Mouse (Mus musculus) testis, postnatal 14 days (tissue): ENCODE data around the gene Itpr3.

ENCODE experiments used
- DNase-seq: peaks from one replicate; pipeline ENCODE4 v3.0.0; 2021; ENCODE audit warnings: low spot score

Itpr3 gene

GRCm38 (mm10) chr17:27119540-27119895 is 62.4 kb downstream of the Itpr3 start:
- no peak for DNase-seq

- no peak for DNase-seq
Observed at GRCm38 (mm10) chr17:27119954-27120353, 62.9 kb downstream of the Itpr3 start.

- DNase-seq, result peak; percentile 59
Observed at GRCm38 (mm10) chr17:27120561-27121024, 63.5 kb downstream of the Itpr3 start.

- DNase-seq, result no peak
Observed at GRCm38 (mm10) chr17:27121266-27121665, 64.2 kb downstream of the Itpr3 start.

GRCm38 (mm10) chr17:27121781-27122180 is 64.7 kb downstream of the Itpr3 start:
- DNase-seq, result no peak

GRCm38 (mm10) chr17:27122701-27123100 is 65.6 kb downstream of the Itpr3 start:
- no peak for DNase-seq

- DNase-seq, result no peak
Observed at GRCm38 (mm10) chr17:27123103-27123502, 66.0 kb downstream of the Itpr3 start.

- no peak for DNase-seq
Observed at GRCm38 (mm10) chr17:27123813-27124375, 66.8 kb downstream of the Itpr3 start.

- peak; percentile 50 for DNase-seq
Observed at GRCm38 (mm10) chr17:27125185-27125584, 68.1 kb downstream of the Itpr3 start.

GRCm38 (mm10) chr17:27125669-27126202 is 68.6 kb downstream of the Itpr3 start:
- no peak for DNase-seq

GRCm38 (mm10) chr17:27126974-27127373 is 69.9 kb downstream of the Itpr3 start:
- no peak for DNase-seq

- DNase-seq, result no peak
Observed at GRCm38 (mm10) chr17:27128189-27128588, 71.1 kb downstream of the Itpr3 start.

- DNase-seq, result no peak
Observed at GRCm38 (mm10) chr17:27129291-27129690, 72.2 kb downstream of the Itpr3 start.

- no peak for DNase-seq
Observed at GRCm38 (mm10) chr17:27129819-27130218, 72.7 kb downstream of the Itpr3 start.

- DNase-seq, result no peak
Observed at GRCm38 (mm10) chr17:27130246-27130645, 73.1 kb downstream of the Itpr3 start.

- no peak for DNase-seq
Observed at GRCm38 (mm10) chr17:27131240-27131665, 74.1 kb downstream of the Itpr3 start.

- DNase-seq, result no peak
Observed at GRCm38 (mm10) chr17:27132238-27132637, 75.1 kb downstream of the Itpr3 start.

GRCm38 (mm10) chr17:27133551-27134141 is 76.5 kb downstream of the Itpr3 start, which contains the start of gene Uqcc2:
Gene Uqcc2, minus strand, starts transcription at chr17:27133916.
- DNase-seq, result peak; percentile 97

GRCm38 (mm10) chr17:27134187-27134586 is 77.1 kb downstream of the Itpr3 start:
- no peak for DNase-seq

GRCm38 (mm10) chr17:27134715-27135114 is 77.6 kb downstream of the Itpr3 start:
- DNase-seq, result no peak

GRCm38 (mm10) chr17:27138396-27138795 is 81.3 kb downstream of the Itpr3 start:
- DNase-seq, result no peak

GRCm38 (mm10) chr17:27139304-27139703 is 82.2 kb downstream of the Itpr3 start:
- no peak for DNase-seq

GRCm38 (mm10) chr17:27140262-27140661 is 83.2 kb downstream of the Itpr3 start:
- no peak for DNase-seq
